Comparison of ENCODE assay signal across 8 mouse cellular contexts in the genomic region with DNA sequence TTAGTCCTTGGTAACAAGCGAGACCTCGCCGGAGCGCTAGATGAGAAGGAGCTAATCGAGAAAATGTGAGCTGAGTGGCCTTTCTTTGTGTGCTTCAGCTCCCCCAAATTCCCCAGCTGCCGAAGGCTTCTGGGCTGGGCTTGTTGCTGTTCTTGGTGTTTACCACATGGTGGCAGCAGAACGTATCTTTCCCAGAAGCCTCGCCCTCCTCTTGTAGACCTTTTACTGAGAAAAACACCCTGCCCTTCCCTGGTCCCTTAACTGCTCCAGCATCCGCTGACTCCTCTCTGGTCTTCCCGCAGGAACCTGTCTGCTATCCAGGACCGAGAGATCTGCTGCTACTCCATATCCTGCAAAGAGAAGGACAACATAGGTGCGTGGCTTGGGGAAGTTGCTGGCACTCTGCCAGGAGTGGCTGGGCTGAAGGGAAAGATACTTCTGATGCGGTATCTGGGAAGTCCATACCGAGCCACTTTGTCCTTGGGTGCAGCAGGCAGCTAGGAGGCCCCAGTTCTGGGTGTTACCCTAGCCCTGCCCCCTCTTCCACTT. TPM values are rescaled to one million over a fixed set of nuclear protein-coding genes. Genes with fewer than 3 reads are reported as not detected.
A peak's percentile ranks its signal among the peaks of the same experiment; 100 is the strongest.
DNase-seq lines count a peak whose midpoint lies in the region; ATAC-seq and TF ChIP-seq lines count a peak whose summit lies in the region.

No protein-coding gene starts in this region.

- peak overlapping the region; percentile 32 for H3K4me3 ChIP-seq in erythroblast, embryonic 14.5 days (replicated peaks)
- peak overlapping the region; percentile 26 for H3K4me3 ChIP-seq in heart, embryonic 12.5 days
- peak overlapping the region; percentile 31 for H3K4me3 ChIP-seq in kidney, embryonic 15.5 days (replicated peaks)
- peak overlapping the region; percentile 28 for H3K4me3 ChIP-seq in limb, embryonic 15.5 days

- peak; percentile 88 for ATAC-seq in CD4-positive, CD25-positive, alpha-beta regulatory T cell, adult 4 months
- peak; percentile 53; the same call in 1 of the 2 replicates for ATAC-seq in heart, embryonic 12.5 days (ENCODE audit: insufficient number of reproducible peaks, low FRiP score)
- ATAC-seq in kidney, embryonic 15.5 days (replicated peaks; ENCODE audit: low FRiP score) = peak; percentile 70
- ATAC-seq in limb, embryonic 15.5 days (ENCODE audit: insufficient number of reproducible peaks, low FRiP score, low TSS enrichment, low read depth) = peak; percentile 61; the same call in 1 of the 2 replicates

- H3K4me2 ChIP-seq in heart, embryonic 12.5 days = peak overlapping the region; percentile 57
- peak overlapping the region; percentile 57 for H3K4me2 ChIP-seq in kidney, embryonic 15.5 days
- H3K4me2 ChIP-seq in limb, embryonic 15.5 days = peak overlapping the region; percentile 41

- TF ChIP-seq CTCF in brain, embryonic 14.5 days (IDR thresholded peaks at IDR 0.05; ENCODE audit: borderline replicate concordance, extremely low read depth, insufficient read depth, insufficient read length) = peak; percentile 84

- peaks cover 8% of the 10 kb centered on the region for H3K4me1 ChIP-seq in erythroblast, embryonic 14.5 days (ENCODE audit: control insufficient read depth)
- H3K4me1 ChIP-seq in heart, embryonic 12.5 days (replicated peaks) = peaks cover 36% of the 10 kb centered on the region
- peaks cover 19% of the 10 kb centered on the region for H3K4me1 ChIP-seq in kidney, embryonic 15.5 days
- H3K4me1 ChIP-seq in limb, embryonic 15.5 days = peaks cover 22% of the 10 kb centered on the region

- no peaks in the 10 kb centered on the region for H3K9me3 ChIP-seq in erythroblast, embryonic 14.5 days (ENCODE audit: control insufficient read depth, low read length)
- no peaks in the 10 kb centered on the region for H3K9me3 ChIP-seq in heart, embryonic 12.5 days (replicated peaks)
- no peaks in the 10 kb centered on the region for H3K9me3 ChIP-seq in kidney, embryonic 15.5 days (replicated peaks)
- no peaks in the 10 kb centered on the region for H3K9me3 ChIP-seq in limb, embryonic 15.5 days

- WGBS in heart, embryonic 12.5 days = 2% methylated on average over 14 of the region's 14 CpGs
- 4% methylated on average over 14 of the region's 14 CpGs for WGBS in kidney, embryonic 15.5 days
- WGBS in limb, embryonic 15.5 days = 1% methylated on average over 14 of the region's 14 CpGs

- H3K36me3 ChIP-seq in erythroblast, embryonic 14.5 days (ENCODE audit: control insufficient read depth) = peaks cover 19% of the 10 kb centered on the region
- H3K36me3 ChIP-seq in heart, embryonic 12.5 days = peaks cover 21% of the 10 kb centered on the region
- H3K36me3 ChIP-seq in kidney, embryonic 15.5 days = peaks cover 31% of the 10 kb centered on the region
- peaks cover 34% of the 10 kb centered on the region for H3K36me3 ChIP-seq in limb, embryonic 15.5 days

- H3K27ac ChIP-seq in heart, embryonic 12.5 days (ENCODE audit: poor library complexity, severe bottlenecking) = peak overlapping the region; percentile 65
- peak overlapping the region; percentile 80 for H3K27ac ChIP-seq in kidney, embryonic 15.5 days
- peak overlapping the region; percentile 83 for H3K27ac ChIP-seq in limb, embryonic 15.5 days

- H3K27me3 ChIP-seq in erythroblast, embryonic 14.5 days (ENCODE audit: control insufficient read depth) = no peaks in the 10 kb centered on the region
- peaks cover 36% of the 10 kb centered on the region for H3K27me3 ChIP-seq in heart, embryonic 12.5 days (replicated peaks)
- no peaks in the 10 kb centered on the region for H3K27me3 ChIP-seq in kidney, embryonic 15.5 days
- H3K27me3 ChIP-seq in limb, embryonic 15.5 days = no peaks in the 10 kb centered on the region

- peak overlapping the region; percentile 59 for H3K9ac ChIP-seq in heart, embryonic 12.5 days
- H3K9ac ChIP-seq in kidney, embryonic 15.5 days = peak overlapping the region; percentile 42
- H3K9ac ChIP-seq in limb, embryonic 15.5 days = 0 out of 2 replicates have a peak overlapping the region, but pooled peaks have one; percentile 20

- peak; percentile 96 for DNase-seq in brain, embryonic 14.5 days (ENCODE audit: low read depth)
- DNase-seq in monocyte, adult 2 months (ENCODE audit: low read depth in 1 of 2, low spot score in 2 of 2) = peak; percentile 42 to 43
- DNase-seq in spleen, postnatal 36 days (ENCODE audit: low spot score in 2 of 2) = peak; percentile 52 to 72

- peak; percentile 26; the same call in 1 of the 2 replicates for TF ChIP-seq POLR2A in brain, embryonic 14.5 days (IDR thresholded peaks at IDR 0.05; ENCODE audit: borderline replicate concordance, extremely low read depth, insufficient read depth, insufficient read length, poor library complexity, severe bottlenecking)

RNA-seq across cellular contexts. Expression of a gene that starts 7.9 kb away (rescaled TPM):
- 10 to 100 TPM; 11.5 to 13.8 TPM for polyA plus RNA-seq in CD4-positive, CD25-positive, alpha-beta regulatory T cell, adult 4 months (2017; shearing (Covaris generic))
- 333 and 385 TPM in 2 replicates for polyA plus RNA-seq in brain, embryonic 14.5 days (2012; rRNA removed)
- polyA plus RNA-seq in erythroblast, embryonic 14.5 days (2012) = 2.0 and 2.1 TPM in 2 replicates
- polyA plus RNA-seq in heart, embryonic 12.5 days (2016; fragmentation: Nextera tagmentation; extraction: Ambion mirVana) = 36.4 and 36.6 TPM in 2 replicates
- polyA plus RNA-seq in kidney, embryonic 15.5 days (2015; fragmentation: Nextera tagmentation; extraction: Ambion mirVana) = 45.3 and 52.3 TPM in 2 replicates
- 59.2 and 59.8 TPM in 2 replicates for polyA plus RNA-seq in limb, embryonic 15.5 days (2015; fragmentation: Nextera tagmentation; extraction: Ambion mirVana)

RNA-seq across cellular contexts. Expression of a gene that starts 13.0 kb away (rescaled TPM):
- polyA plus RNA-seq in CD4-positive, CD25-positive, alpha-beta regulatory T cell, adult 4 months (2017; shearing (Covaris generic)) = not detected
- 0.35 and 0.46 TPM in 2 replicates for polyA plus RNA-seq in brain, embryonic 14.5 days (2012; rRNA removed)
- polyA plus RNA-seq in erythroblast, embryonic 14.5 days (2012) = not detected in 2 replicates
- polyA plus RNA-seq in heart, embryonic 12.5 days (2016; fragmentation: Nextera tagmentation; extraction: Ambion mirVana) = not detected in 2 replicates
- polyA plus RNA-seq in kidney, embryonic 15.5 days (2015; fragmentation: Nextera tagmentation; extraction: Ambion mirVana) = 0.09 TPM in 1 of 2 replicates, not detected in the other
- polyA plus RNA-seq in limb, embryonic 15.5 days (2015; fragmentation: Nextera tagmentation; extraction: Ambion mirVana) = 0.15 TPM in 1 of 2 replicates, not detected in the other

RNA-seq across cellular contexts. Expression of a gene that starts 22.0 kb away (rescaled TPM):
- 100 to 1,000 TPM; 166 to 302 TPM for polyA plus RNA-seq in CD4-positive, CD25-positive, alpha-beta regulatory T cell, adult 4 months (2017; shearing (Covaris generic))
- polyA plus RNA-seq in brain, embryonic 14.5 days (2012; rRNA removed) = 0.45 and 0.46 TPM in 2 replicates
- polyA plus RNA-seq in erythroblast, embryonic 14.5 days (2012) = 0.57 and 0.67 TPM in 2 replicates
- polyA plus RNA-seq in heart, embryonic 12.5 days (2016; fragmentation: Nextera tagmentation; extraction: Ambion mirVana) = 1.0 and 1.4 TPM in 2 replicates
- 1.2 TPM in 2 replicates for polyA plus RNA-seq in kidney, embryonic 15.5 days (2015; fragmentation: Nextera tagmentation; extraction: Ambion mirVana)
- polyA plus RNA-seq in limb, embryonic 15.5 days (2015; fragmentation: Nextera tagmentation; extraction: Ambion mirVana) = 4.3 and 4.5 TPM in 2 replicates

RNA-seq across cellular contexts. Expression of a gene that starts 49.4 kb away (rescaled TPM):
- polyA plus RNA-seq in CD4-positive, CD25-positive, alpha-beta regulatory T cell, adult 4 months (2017; shearing (Covaris generic)) = under 1 TPM in 1 of 2 experiments, not detected in 1; 0.08 TPM
- 0.38 and 0.63 TPM in 2 replicates for polyA plus RNA-seq in brain, embryonic 14.5 days (2012; rRNA removed)
- 0.01 TPM in 1 of 2 replicates, not detected in the other for polyA plus RNA-seq in erythroblast, embryonic 14.5 days (2012)
- 0.80 and 0.82 TPM in 2 replicates for polyA plus RNA-seq in heart, embryonic 12.5 days (2016; fragmentation: Nextera tagmentation; extraction: Ambion mirVana)
- polyA plus RNA-seq in kidney, embryonic 15.5 days (2015; fragmentation: Nextera tagmentation; extraction: Ambion mirVana) = 0.98 and 1.1 TPM in 2 replicates
- 7.8 and 9.3 TPM in 2 replicates for polyA plus RNA-seq in limb, embryonic 15.5 days (2015; fragmentation: Nextera tagmentation; extraction: Ambion mirVana)

Comparison
In these comparisons a context has a peak if more than half of its experiments do, and no peak if none do; other contexts are left out.
1. Peak in every context shown above with its lines: DNase-seq, ATAC-seq, H3K4me3 ChIP-seq and H3K27ac ChIP-seq.
2. DNase-seq: peak in every context shown above with its lines; median percentile 96 in brain, embryonic 14.5 days; 62 in spleen, postnatal 36 days; 42 in monocyte, adult 2 months.
3. RNA of a gene that starts 22.0 kb away (polyA plus RNA-seq): 166 to 302 TPM in CD4-positive, CD25-positive, alpha-beta regulatory T cell, adult 4 months; 4.3 to 4.5 TPM in limb, embryonic 15.5 days, 1.0 to 1.4 TPM in heart, embryonic 12.5 days, 1.2 TPM in kidney, embryonic 15.5 days, 0.57 to 0.67 TPM in erythroblast, embryonic 14.5 days and 0.45 to 0.46 TPM in brain, embryonic 14.5 days; every median in the first group is over 10 times any median in the second.